Mouse (Mus musculus): ENCODE measurements around the gene Ipp. TPM values are rescaled to one million over a fixed set of nuclear protein-coding genes. Genes with fewer than 3 reads are reported as not detected.
A peak's percentile ranks its signal among the peaks of the same experiment; 100 is the strongest.

Gene Ipp
- polyA plus RNA-seq, 2 experiments: 3.9 to 6.1 TPM

DNA sequence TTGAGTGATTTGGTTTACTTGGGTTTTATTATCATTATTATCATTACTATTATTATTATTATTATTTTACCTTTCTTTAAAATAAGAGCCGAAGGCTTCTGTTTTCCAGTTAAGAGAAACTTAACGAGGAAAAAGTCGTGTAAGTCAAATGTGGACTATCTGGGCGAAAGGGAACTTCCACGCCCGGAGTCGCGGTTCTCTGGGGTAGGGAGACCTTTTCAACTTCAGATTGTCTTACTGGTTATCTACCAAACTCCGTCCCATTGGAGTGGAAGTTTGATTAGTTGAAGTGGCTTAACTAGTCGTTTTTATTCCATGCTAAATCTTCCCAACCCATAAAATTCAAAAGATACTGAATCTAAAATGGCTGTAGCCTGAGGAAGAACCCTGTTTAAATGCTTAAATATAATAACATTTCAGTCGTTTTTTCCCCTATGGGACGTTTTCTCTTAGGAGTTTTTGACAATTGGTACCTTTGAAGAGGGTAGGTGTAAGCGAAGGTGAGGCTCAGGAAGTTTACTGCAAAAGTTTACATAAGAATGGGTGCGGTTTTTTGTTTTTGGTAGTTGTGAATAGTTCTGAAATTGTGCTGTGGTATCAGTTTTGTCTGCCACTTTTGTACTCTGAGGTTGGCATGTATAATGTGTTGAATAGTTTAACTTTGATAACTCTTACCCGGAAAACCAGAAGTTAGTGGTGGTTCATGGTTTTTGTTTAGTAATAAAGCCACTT is 51.0 kb downstream of the Ipp start:
- Histone ChIP-seq H3K27ac (replicated peaks; ENCODE audit: low read depth, low read length) (peak overlapping the region; percentile 87; the same call in 1 of the 2 replicates), H3K4me2 (replicated peaks; ENCODE audit: low read depth, low read length, severe bottlenecking) (peak overlapping the region; percentile 80), H3K36me3 (ENCODE audit: control insufficient read depth, insufficient read depth, low read length) (peaks cover 11% of the 10 kb centered on the region), H3K9ac (ENCODE audit: low read depth, low read length, severe bottlenecking) (peak overlapping the region; percentile 90), H3K27me3 (ENCODE audit: control insufficient read depth, insufficient read depth, low read length) (no peaks in the 10 kb centered on the region), H3K9me3 (ENCODE audit: control insufficient read depth, low read length) (no peaks in the 10 kb centered on the region), H3K4me3 (replicated peaks; ENCODE audit: low read length) (peak overlapping the region; percentile 93), H3K4me1 (ENCODE audit: control insufficient read depth, insufficient read depth, low read length) (peaks cover 12% of the 10 kb centered on the region)
- WGBS: 4% methylated on average over 15 of the region's 15 CpGs
- DNase-seq (ENCODE audit: low spot score) (peak; percentile 4), ATAC-seq (ENCODE audit: low FRiP score, low read depth) (no peak)
- TF ChIP-seq POLR2A (IDR thresholded peaks at IDR 0.05; ENCODE audit: borderline replicate concordance, extremely low read depth, insufficient read depth, insufficient read length): no peak

Other genes starting within 250 kb of the Ipp start
- gene Mast2, start 43.4 kb upstream of the Ipp start, polyA plus RNA-seq (2012; rRNA removed): 54.7 and 83.6 TPM in 2 replicates
- 24.1 and 31.2 TPM in 2 replicates for gene Mast2, start 43.4 kb upstream of the Ipp start, polyA plus RNA-seq (2014; fragmentation: Nextera tagmentation; extraction: Ambion mirVana)
- 10.2 and 12.6 TPM in 2 replicates for gene Tmem69, start 48.4 kb downstream of the Ipp start, polyA plus RNA-seq (2012; rRNA removed)
- gene Tmem69, start 48.4 kb downstream of the Ipp start, polyA plus RNA-seq (2014; fragmentation: Nextera tagmentation; extraction: Ambion mirVana): 20.6 and 21.9 TPM in 2 replicates
- 45.4 and 60.0 TPM in 2 replicates for gene Gpbp1l1, start 50.1 kb downstream of the Ipp start, polyA plus RNA-seq (2012; rRNA removed)
- gene Gpbp1l1, start 50.1 kb downstream of the Ipp start, polyA plus RNA-seq (2014; fragmentation: Nextera tagmentation; extraction: Ambion mirVana): 38.0 and 42.0 TPM in 2 replicates
- 4.9 and 5.3 TPM in 2 replicates for gene Ccdc17, start 89.1 kb downstream of the Ipp start, polyA plus RNA-seq (2012; rRNA removed)
- gene Ccdc17, start 89.1 kb downstream of the Ipp start, polyA plus RNA-seq (2014; fragmentation: Nextera tagmentation; extraction: Ambion mirVana): 3.9 and 4.1 TPM in 2 replicates
- gene Nasp, start 120.4 kb downstream of the Ipp start, polyA plus RNA-seq (2012; rRNA removed): 95.9 and 153 TPM in 2 replicates
- 132 and 140 TPM in 2 replicates for gene Nasp, start 120.4 kb downstream of the Ipp start, polyA plus RNA-seq (2014; fragmentation: Nextera tagmentation; extraction: Ambion mirVana)
- gene Akr1a1, start 144.1 kb downstream of the Ipp start, polyA plus RNA-seq (2012; rRNA removed): 676 and 711 TPM in 2 replicates
- gene Akr1a1, start 144.1 kb downstream of the Ipp start, polyA plus RNA-seq (2014; fragmentation: Nextera tagmentation; extraction: Ambion mirVana): 826 and 834 TPM in 2 replicates
- gene Prdx1, start 178.0 kb downstream of the Ipp start, polyA plus RNA-seq (2012; rRNA removed): 336 and 418 TPM in 2 replicates
- 1,041 and 1,088 TPM in 2 replicates for gene Prdx1, start 178.0 kb downstream of the Ipp start, polyA plus RNA-seq (2014; fragmentation: Nextera tagmentation; extraction: Ambion mirVana)
- 18.1 and 18.4 TPM in 2 replicates for gene Mmachc, start 200.9 kb downstream of the Ipp start, polyA plus RNA-seq (2012; rRNA removed)
- gene Mmachc, start 200.9 kb downstream of the Ipp start, polyA plus RNA-seq (2014; fragmentation: Nextera tagmentation; extraction: Ambion mirVana): 7.6 and 9.0 TPM in 2 replicates
- 53.7 and 70.4 TPM in 2 replicates for gene Ccdc163, start 201.0 kb downstream of the Ipp start, polyA plus RNA-seq (2012; rRNA removed)
- 21.2 and 24.3 TPM in 2 replicates for gene Ccdc163, start 201.0 kb downstream of the Ipp start, polyA plus RNA-seq (2014; fragmentation: Nextera tagmentation; extraction: Ambion mirVana)
- 7.3 and 8.5 TPM in 2 replicates for gene Tesk2, start 213.4 kb downstream of the Ipp start, polyA plus RNA-seq (2012; rRNA removed)
- 9.2 and 10.3 TPM in 2 replicates for gene Tesk2, start 213.4 kb downstream of the Ipp start, polyA plus RNA-seq (2014; fragmentation: Nextera tagmentation; extraction: Ambion mirVana)

All from limb, embryonic 14.5 days (tissue).